Mouse (Mus musculus) MEL (cell line): ENCODE measurements at regions not wholly inside any gene's neighbourhood (a gene's known extent, or its start where the extent isn't known, plus 50 kb on each side); places are given as distances from the start of the nearest gene placed in this dataset.

Source experiments
- CTCF ChIP-seq, 3 experiments: IDR thresholded peaks in 2 of 3; conservative IDR thresholded peaks in 1 of 3; 2 replicates each; pipeline ENCODE4 v1.5.1; 2011 to 2012; ENCODE audit warnings: low read length in 3 of 3, low read depth in 2 of 3, mild to moderate bottlenecking in 2 of 3, improper control_type of control experiment in 1 of 3, inconsistent platforms in 1 of 3, mixed read lengths in 1 of 3, moderate library complexity in 1 of 3; ENCODE audit not compliant: control insufficient read depth in 1 of 3, insufficient read depth in 1 of 3, poor library complexity in 1 of 3, severe bottlenecking in 1 of 3
- POLR2A ChIP-seq, 2 experiments: IDR thresholded peaks; 2 replicates each; pipeline ENCODE4 v1.6.1; 2011 to 2012; ENCODE audit warnings: low read length in 2 of 2, mild to moderate bottlenecking in 2 of 2, control low read depth in 1 of 2, improper control_type of control experiment in 1 of 2, low read depth in 1 of 2, moderate library complexity in 1 of 2; ENCODE audit not compliant: control insufficient read depth in 1 of 2, insufficient read depth in 1 of 2, poor library complexity in 1 of 2
- ZNF384 ChIP-seq: IDR thresholded peaks from 2 replicates; pipeline ENCODE4 v1.6.1; 2012; ENCODE audit warnings: low read depth, mild to moderate bottlenecking, inconsistent platforms, low read length, improper control_type of control experiment

GRCm38 (mm10) chr1:55865274-55865673 is 459.6 kb downstream of the Plcl1 start:
- no peak for TF ChIP-seq POLR2A (IDR thresholded peaks at IDR 0.05; ENCODE audit: control insufficient read depth in 1 of 2, insufficient read depth in 1 of 2, low read depth in 1 of 2, low read length in 2 of 2, poor library complexity in 1 of 2)
- no peak for TF ChIP-seq CTCF (IDR thresholded peaks at IDR 0.05 in 2 of 3, conservative IDR thresholded peaks at IDR 0.05 in 1 of 3; ENCODE audit: control insufficient read depth in 1 of 3, insufficient read depth in 1 of 3, low read depth in 2 of 3, low read length in 3 of 3, poor library complexity in 1 of 3, severe bottlenecking in 1 of 3)
- no peak for TF ChIP-seq ZNF384
